Mouse (Mus musculus): ENCODE measurements around the gene Lsm7.

Gene Lsm7

DNA sequence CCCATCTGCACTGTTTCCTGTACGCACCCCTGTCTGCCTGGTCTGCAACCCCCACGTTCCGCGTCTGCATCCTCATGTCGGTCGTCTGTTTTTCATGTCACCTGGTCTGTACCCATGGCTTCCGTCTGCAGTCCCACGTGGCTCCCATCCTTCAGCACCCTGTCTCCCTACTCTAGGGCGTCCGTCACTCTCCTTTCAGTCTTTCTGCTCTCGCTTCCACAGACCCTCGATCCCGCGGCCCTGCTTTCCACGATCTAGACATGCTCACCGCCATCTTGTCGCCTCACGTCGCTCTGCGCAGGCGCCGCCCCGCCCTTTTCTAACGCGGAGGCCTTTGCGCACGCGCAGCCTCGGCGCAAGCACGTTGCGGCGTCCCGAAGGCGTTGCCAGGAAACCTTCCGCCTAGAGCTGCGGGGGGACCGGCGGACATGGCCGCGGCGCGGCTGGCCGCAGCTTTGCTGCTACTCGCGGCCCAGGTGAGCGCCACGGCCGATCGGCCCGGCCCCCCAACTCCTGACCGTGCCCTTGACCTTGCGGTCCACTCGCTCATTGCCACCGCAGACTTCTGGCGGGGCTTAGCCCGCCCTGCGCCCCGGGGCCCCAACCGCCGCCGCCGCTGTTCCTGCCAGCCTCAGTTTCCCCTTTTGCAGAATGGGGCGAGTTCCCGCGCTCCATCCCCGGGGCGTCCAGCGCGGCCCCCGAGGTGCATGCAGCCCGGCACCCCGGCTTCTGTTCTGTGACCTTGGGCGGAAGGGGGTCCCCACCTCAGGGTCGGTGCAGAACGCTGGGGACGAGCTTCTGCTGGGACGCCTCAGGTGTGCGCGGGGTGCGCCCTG is at the start of gene Lsm7, which contains the start of gene Sppl2b:
TSS of gene Lsm7 (minus strand) at position 297 of the 836 bp plus-strand sequence.
TSS of gene Sppl2b (plus strand) at position 363 of the 836 bp plus-strand sequence.
- peak; percentile 94 for DNase-seq

DNA sequence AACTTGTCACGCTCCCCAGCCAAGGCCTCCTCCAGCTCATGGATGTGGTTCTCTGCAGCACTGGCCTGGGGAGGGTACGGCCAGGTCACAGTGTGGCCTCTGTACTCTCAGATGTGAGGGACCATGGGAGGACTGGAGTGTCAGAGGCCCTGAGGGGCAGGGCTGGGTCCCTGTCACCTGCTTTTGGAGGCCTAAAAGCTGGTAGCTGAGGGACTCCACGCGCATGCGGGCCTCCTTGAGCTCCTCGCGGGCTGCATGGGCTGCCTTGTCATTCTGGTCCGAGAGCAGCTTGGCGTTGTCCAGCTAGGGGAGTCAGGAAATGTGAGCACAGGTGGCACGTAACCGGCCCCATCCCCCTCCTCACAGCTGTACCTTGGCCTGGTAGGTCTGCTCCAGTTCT is 49.7 kb upstream of the Lsm7 start:
- DNase-seq, result no peak

DNA sequence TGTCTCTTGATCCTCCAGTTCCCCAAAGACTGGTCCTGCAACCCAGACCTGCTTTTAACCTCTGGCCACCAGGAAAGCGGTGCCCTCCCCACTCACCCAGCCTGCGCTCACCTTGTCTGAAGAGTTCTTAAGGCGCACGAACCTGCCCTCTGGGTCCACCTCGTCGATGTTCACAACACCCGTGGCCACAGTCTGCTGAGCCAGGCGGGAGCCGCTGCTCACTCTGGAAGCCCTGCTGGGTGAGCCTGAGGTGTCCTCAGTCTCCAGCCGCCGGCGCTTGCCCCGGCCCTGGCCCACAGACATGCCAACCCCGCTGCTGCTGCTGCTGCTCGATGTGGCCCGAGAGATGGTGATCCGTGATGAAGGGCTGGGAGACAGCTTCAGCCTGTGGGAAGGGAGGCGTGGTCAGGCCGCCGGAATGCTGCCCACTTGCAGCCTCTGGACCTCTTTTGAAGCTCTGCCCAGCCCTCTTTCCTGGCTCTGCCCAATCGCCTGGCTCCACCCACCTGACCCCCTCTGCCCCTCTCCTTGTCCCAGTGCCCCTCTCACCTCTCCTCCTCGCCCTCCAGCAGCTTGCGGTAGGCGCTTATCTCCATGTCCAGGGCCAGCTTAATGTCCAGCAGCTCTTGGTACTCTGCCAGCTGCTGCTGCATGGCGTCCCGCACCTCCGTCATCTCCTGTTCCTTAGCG is 49.1 kb upstream of the Lsm7 start:
- DNase-seq, result no peak

DNA sequence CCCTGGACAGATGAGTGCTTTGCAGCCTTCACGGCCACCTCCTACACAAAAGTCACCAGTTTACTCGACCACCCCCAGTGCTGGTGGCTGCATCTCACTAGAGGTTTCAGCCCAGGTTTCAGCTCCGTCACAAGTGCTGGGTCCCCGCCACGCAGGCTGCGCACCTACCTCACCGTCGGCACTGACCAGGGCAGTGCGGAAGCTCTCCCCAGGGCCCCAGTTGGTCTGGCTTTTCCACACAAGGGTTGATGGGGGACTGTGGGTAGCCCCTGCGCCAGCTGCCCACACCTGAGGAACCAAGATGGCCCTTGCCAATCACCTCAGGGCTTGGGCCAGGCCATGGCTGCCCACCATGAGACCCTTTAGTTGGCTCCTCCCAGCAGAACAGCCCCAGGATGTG is 48.3 kb upstream of the Lsm7 start:
- no peak for DNase-seq

DNA sequence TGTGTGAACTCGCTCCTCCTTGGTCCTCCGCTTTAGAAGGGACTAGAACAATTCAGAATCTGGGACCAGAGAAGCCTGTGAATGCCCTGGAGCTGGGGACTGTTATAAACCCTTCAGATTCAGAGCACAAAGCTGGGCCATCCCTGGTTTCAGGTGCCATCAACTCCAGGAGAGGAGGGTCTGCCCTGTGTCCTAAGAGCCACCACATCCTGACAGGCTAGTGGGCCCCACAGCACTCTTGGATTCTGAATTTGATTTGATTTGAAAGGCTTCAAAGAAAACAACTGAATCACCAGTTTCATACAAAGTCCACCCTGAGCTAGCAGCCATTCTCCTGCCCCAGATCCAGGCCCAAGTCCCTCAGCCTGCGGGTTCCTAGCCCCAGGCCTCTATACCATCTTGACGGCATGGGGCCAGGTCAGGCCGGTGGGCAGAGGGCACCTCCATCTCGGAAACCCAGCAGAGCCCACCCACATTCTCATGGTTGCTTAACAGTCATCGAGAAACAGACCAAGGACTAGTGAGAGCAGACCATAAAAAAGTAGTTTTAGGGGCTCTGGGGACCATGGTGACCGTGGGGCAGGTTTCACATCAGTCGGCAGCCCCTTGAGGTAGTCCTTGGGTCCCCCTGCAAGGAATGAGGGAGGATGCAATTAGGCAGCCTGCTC is 47.4 kb upstream of the Lsm7 start:
- no peak for DNase-seq

DNA sequence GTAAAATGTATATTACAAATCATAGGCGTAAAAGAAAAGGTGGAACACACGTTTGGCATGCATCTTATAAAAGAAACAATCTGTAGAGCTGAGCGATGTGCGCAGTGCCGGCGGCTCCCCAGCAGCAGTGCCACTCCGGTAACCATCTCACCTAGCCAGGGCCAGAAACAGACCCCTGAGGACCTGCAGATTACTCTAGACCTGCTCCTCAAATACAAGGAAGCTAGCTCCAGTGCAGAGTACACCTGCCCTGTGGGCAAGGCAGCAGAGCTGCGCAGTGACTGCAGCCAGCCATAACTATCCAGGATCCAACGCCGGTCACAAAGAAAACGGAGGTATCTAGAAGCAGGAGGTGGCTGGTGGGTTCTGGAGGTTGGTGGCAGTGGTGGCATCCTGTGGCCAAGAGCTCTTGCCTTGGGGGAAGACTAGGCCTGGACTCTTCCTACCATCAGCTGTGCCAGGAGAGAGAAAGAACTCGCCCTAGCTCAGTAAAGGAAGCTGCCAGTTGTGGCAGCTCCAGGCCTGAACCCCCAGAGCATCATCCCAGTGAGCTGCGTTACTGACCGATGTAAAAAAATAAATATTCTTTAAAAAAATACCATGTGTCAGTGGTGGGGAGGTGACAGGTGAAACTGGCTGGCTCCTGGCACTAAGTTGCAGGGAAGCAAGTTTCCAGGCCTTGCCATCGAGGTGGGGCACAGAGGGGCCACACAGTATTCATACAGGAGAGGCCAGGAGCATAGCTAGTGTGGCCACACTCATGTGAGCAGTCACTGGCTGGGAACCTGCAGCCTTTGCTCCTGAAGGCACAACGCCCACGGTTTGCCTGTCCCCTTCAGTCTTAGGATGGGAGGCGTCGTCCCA is 46.6 kb upstream of the Lsm7 start:
- no peak for DNase-seq

DNA sequence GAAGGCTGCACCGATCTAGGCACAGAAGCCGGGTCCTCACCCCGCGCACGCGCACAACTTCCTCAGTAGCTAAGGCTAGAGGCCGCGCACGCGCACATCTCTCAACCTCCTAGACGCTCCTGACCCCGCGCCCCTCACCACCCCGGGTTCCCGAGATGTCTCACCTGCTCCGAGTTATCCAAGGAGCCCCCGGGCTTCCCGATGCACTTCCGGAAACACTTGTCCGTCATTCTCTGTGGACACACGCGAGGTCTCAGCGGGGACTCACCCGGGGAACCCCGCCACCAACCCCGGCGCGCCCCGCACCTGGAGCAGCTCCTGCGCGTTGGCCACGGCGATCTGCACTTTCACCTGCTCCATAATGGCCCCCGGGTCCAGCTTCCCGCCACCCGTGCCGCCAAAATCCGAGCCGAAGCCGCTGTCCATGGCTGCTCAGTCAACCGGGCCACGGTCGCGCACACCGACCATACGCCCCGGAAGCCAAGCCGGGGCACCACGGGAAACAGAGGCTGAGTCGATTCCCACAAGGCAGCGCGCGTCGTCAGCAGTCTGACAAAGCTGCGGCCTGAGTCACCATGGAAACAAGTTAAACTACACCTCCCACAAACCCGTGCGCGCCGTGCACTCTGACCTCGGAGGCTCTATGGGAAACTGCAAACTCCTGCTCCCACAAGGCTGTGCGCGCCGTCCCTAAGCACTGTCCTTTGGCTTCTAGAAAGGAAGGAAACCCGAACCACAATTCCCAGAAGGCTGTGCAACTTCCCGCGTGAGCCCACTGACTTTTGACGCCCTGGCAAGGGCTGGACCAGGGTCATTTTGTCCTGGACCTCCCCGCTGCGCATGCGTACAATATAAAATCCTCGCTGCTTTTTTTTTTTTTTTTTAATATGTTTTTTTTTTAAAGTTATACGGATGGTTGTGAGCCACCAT is 45.6 kb upstream of the Lsm7 start, which contains the start of gene Timm13:
TSS of gene Timm13 (minus strand) at position 652 of the 930 bp plus-strand sequence.
- peak; percentile 100 for DNase-seq

DNA sequence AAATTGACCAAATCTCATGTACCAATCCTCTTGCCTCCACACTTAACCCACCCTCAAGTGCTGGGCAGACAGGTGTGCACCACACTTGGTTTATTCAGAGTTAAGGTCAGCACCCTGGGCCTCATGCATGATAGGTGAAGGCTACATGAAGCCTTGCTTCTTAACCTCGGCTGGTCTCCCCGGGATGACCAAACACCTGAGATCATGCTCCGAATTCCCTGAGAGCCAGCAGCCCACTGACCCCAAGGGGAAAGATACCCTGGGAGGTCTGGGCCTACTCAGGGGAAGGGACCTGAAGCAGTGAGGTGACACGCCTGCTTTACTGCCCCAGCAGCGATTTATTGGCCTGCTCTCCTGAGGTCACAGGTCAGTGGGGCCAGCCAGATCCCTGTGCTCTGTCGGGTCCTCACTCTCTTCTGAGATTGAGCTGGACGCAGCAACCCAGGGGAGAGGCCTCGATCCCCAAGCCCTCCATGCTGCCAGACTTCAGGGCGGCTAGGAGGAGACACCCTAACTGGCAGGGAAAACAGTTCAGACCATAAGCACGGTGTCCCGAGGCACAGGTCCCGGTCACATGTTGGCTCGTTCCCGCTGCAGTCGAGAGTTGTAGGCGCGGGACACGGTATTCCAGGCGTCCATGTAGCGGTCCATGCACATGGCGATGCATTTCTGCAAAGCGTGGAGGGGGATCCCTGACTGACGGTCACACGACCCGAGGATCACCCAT is 44.7 kb upstream of the Lsm7 start:
- DNase-seq, result no peak

DNA sequence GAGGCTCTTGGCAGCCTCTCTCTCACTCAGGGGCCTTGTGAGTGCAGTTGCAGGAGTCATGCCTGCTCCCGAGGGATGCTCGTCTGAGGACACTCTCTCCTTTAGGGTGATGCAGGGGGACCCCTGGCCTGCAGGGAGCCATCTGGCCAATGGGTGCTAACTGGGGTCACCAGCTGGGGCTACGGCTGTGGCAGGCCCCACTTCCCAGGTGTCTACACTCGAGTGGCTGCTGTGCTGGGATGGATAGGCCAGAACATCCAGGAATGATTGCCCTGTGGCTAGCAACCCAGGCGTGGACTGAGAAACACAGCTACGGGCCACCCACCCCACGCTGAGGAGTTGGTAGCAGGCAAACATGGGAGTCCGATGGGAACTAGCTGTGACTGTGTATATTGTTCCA is 44.1 kb upstream of the Lsm7 start:
- DNase-seq, result no peak

DNA sequence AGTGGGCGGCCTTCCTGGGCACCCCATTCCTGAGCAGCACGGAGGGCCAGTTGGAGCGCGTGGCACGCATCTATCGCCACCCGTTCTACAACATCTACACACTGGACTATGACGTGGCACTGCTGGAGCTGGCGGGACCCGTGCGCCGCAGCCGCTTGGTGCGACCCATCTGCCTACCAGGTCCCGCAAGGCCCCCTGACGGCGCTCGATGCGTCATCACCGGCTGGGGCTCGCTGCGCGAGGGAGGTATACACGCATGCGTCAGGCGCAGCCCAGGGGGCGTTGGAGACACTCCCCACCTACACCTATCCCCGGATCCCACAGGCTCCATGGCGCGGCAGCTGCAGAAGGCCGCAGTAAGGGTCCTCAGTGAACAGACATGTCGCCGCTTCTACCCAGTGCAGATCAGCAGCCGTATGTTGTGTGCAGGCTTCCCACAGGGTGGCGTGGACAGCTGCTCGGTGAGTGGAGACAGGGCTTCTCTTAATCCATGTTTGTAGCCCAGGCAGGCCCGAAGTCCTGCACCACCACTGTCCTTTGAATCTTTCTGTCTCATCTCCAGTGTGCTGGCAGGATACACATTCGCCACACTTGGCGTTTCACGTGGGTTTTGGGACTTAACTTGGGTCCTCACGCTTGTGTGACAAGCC is 43.0 kb upstream of the Lsm7 start:
- DNase-seq, result peak; percentile 74

DNA sequence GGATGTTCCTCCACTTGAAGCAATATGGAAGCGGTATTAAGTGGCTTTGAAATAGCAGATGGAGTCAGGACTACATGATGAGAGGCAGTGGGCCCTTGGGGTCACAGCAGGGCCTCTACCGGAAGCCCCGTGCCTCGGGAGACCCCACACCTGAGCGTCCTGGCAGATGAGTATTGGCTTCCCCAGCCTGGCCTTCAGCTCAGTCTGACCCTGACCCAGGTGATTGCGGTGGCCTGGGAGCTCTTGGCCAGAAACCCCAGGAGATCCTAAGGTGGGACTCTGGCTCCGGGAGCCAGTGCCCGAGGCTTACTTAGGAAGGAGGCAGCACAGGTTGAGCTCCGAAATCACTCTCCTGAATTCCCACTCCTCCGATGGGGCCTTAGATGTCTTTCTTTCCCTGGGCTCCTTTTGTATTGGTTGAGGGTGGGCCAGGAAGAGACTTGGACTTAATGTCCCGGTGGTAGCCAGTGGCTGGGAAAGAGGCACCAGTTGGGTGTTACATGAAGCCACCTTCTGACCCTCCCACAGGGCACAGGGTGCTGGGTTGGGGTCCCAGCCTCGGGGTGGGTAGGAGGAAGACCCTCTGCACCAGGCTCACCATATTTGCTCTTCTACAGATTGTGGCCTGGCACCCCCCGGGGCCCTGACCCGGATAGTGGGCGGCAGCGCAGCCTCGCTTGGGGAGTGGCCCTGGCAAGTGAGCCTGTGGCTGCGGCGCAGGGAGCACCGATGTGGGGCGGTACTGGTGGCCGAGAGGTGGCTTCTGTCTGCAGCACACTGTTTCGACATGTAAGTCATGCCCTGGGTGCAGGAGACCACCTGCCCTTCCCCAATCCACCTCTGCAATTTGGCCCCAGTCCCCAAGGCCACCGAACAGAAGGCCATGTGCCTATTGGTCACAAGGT is 41.8 kb upstream of the Lsm7 start:
- no peak for DNase-seq

DNA sequence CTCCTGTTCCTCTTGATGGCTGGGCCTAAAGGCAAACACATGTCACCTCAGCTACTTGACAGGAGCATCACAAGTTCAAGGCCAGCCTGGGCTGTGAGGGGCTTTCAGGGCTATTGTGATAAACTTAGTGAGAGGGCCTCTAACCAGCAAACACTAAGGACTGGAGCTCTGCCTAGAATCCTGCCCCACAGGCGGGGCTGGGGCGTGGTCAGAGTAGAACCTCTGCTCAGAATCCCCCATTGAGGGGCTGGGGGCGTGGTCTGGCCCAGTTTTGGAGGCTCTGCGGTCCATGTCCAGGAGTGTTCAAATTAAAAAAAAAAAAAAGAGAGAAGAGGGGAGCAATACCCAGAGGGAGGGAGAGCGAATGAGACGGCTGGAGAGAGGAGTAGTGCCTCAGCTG is 40.7 kb upstream of the Lsm7 start:
- no peak for DNase-seq

DNA sequence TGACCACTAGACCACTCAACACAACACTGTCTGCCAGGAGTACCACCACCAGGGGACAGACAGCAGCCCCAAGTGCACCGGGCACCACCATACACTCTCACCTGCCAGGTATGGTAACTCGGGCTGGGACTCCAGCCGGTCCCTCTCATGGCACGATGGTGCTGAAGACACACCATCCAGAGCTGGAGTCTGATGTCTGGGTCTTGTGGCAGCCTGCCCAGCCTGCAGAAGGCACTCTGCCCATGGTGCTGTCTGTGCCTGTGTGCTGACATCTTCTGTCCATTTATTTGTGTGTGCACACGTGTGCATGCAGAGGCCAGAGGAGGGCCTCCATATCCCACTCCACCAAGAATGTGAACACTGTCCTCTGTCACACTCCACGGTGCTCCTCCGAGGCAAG is 40.1 kb upstream of the Lsm7 start:
- DNase-seq, result no peak

DNA sequence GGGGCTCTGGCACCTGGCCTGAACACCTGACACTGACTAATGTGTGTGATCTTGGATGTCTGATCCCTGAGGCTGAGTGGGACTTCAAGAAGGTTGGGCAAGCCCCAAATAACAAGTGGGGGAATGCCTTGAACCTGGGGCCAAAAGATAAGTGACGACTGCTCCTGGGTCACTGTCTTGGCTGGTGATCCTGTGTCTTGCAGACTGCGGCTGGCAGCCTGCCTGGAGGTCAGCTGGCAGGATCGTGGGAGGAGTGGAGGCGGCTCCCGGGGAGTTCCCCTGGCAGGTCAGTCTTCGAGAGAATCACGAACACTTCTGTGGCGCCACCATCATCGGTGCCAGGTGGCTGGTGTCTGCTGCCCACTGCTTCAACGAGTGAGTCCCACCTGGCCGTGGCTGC is 32.2 kb upstream of the Lsm7 start:
- DNase-seq, result no peak

DNA sequence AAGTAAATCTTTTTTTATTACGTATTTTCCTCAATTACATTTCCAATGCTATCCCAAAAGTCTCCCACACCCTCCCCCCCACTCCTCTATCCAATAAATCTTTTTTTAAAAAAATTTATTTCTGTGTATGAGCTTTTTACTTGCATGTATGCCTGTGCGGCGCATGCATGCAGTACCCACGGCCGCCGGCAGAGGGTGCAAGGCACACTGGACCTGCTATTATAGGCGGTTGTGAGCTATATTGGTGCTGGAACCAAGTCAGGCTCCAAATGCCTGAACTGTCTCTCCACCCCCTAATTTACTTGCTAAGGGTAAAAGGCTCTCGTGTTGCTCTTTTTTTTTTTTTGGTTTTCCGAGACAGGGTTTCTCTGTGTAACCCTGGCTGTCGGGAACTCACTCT is 26.3 kb upstream of the Lsm7 start:
- peak; percentile 60 for DNase-seq

DNA sequence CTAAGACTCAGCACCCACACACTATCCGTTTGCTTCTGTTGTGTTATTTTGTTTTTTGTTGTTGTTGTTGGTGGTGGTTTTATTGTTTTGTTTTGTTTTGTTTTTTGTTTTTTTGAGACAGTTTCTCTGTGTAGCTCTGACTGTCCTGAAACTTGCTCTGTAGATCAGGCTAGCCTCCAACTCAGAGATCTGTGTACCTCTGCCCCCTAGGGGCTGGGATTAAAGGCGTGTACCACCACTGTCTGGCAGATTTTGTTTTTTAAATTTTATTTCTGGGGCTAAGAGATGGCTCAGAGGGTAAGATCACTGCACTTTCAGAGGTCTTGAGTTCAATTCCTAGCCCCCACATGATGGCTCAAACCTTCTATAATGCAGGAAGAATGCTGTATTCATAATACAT is 25.9 kb upstream of the Lsm7 start:
- DNase-seq, result no peak

DNA sequence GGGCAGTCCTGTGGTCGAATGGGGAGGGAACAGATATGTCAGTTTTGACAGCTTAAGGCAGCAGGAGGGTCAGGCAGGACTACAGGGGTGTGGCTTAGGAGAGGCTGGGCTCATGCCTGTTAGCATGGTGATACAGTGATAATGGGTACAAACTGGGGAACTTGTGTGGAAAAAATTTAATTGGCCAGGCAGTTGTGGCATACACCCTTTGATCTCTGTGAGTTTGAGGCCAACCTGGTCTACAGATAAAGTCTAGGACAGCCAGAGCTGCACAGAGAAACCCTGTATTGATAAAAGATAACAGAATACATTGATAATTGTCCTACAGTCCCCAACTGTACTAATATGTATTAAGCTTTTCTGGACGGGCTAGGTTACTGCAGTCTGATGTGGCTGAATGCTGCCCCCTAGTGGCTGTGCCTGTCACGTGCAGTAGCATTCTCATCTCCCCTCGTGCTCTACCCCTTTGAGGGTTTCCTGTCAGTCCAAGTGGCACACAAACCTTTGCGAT is 25.2 kb upstream of the Lsm7 start:
- DNase-seq, result peak; percentile 39

DNA sequence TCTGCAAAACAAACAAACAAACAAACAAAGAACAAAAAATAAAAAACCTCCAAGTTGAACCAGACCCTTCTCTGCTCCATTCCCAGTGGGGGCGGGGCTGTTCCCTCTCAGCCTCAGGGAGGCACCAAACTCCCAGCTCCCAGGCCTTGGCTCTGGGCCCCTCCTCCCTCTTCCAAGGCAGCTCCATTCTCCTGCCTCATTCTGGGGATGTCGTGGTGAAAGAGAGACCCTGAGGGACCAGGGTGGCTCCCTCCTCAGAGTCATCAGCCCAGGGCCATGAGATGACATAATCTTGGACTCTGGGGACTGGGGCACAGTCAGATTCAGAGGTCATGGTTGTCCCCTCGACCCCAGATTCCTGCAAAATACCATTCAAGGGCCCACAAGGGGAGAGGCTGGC is 21.6 kb upstream of the Lsm7 start:
- no peak for DNase-seq

DNA sequence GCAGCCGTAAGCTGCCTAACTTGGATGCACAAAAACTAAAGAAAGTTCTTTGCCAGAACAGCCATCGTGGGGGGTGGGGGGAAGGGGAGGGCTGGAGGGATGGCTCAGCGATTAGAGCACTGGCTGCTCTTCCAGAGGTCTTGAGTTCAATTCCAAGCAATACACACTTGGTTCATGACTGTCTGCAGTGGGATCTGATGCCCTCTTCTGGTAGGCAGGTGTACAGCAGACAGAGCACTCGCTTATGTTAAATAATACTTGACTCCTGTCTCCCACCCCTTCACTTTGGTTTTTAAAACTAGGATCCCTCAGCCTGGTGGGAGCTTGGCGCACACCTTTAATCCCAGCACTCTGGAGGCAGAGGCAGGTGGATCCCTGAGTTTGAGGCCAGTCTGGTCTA is 21.0 kb upstream of the Lsm7 start:
- DNase-seq, result no peak
